Mouse (Mus musculus) intestine, postnatal 0 days (tissue): ENCODE data around the gene Hspa12b. TPM values are rescaled to one million over a fixed set of nuclear protein-coding genes. Genes with fewer than 3 reads are reported as not detected.

Source experiments
- ATAC-seq: fragments of 200-750 bp; cut with Nextera tagmentation; 2 replicates; pipeline ENCODE4 v1.8.0; 2017; ENCODE audit warnings: mild to moderate bottlenecking, moderate TSS enrichment, moderate library complexity
- H3K27ac ChIP-seq: fragments of 300-500 bp; sonication (generic); 2 replicates; pipeline ENCODE4 v1.5.1; 2014; ENCODE audit warnings: mild to moderate bottlenecking, low read depth, low read length, moderate library complexity
- H3K27me3 ChIP-seq: fragments of 300-500 bp; sonication (generic); replicated peaks from 2 replicates; pipeline ENCODE4 v1.6.1; 2014; ENCODE audit warnings: low read length, mixed read lengths; ENCODE audit not compliant: control insufficient read depth, insufficient read depth
- H3K36me3 ChIP-seq: fragments of 300-500 bp; sonication (generic); 2 replicates; pipeline ENCODE4 v1.6.1; 2014; ENCODE audit warnings: mild to moderate bottlenecking, moderate library complexity; ENCODE audit not compliant: control insufficient read depth, insufficient read depth
- H3K4me1 ChIP-seq: fragments of 300-500 bp; sonication (generic); replicated peaks from 2 replicates; pipeline ENCODE4 v1.6.1; 2014; ENCODE audit warnings: antibody characterized with exemption, low read length, mixed read lengths; ENCODE audit not compliant: control insufficient read depth, insufficient read depth
- H3K4me2 ChIP-seq: fragments of 300-500 bp; sonication (generic); replicated peaks from 2 replicates; pipeline ENCODE4 v1.6.1; 2014; ENCODE audit warnings: low read depth, mild to moderate bottlenecking, moderate library complexity
- H3K4me3 ChIP-seq: fragments of 300-500 bp; sonication (generic); 2 replicates; pipeline ENCODE4 v1.5.1; 2014; ENCODE audit warnings: low read depth, low read length
- H3K9ac ChIP-seq: fragments of 300-500 bp; sonication (generic); 2 replicates; pipeline ENCODE4 v1.6.1; 2014; ENCODE audit warnings: mild to moderate bottlenecking, low read depth, low read length
- H3K9me3 ChIP-seq: fragments of 300-500 bp; sonication (generic); 2 replicates; pipeline ENCODE4 v1.6.1; 2016; ENCODE audit warnings: mixed run types; ENCODE audit not compliant: control insufficient read depth
- CTCF ChIP-seq: sonication (generic); IDR thresholded peaks from 2 replicates; pipeline ENCODE4 v1.5.1; 2016; ENCODE audit warnings: low read depth, mild to moderate bottlenecking, control low read depth, antibody characterized with exemption, moderate library complexity
- WGBS: fragments of 180-500 bp; shearing (Covaris S2); extraction: QIAGEN DNeasy Blood & Tissue Kit; methylation state at CpG from one replicate; pipeline ENCODE4 v1.1.7; 2014; 5-methylcytosine and 5-hydroxymethylcytosine counted together
- polyA plus RNA-seq: library from polyadenylated mRNA; unstranded; fragments of >200 nt; fragmentation: Nextera tagmentation; extraction: Ambion mirVana; gene quantifications from 2 replicates; pipeline ENCODE4 v1.2.1, GENCODE M21; 2015

Gene Hspa12b
- polyA plus RNA-seq, 1 experiment from 2014 or later = 2.3 TPM

DNA sequence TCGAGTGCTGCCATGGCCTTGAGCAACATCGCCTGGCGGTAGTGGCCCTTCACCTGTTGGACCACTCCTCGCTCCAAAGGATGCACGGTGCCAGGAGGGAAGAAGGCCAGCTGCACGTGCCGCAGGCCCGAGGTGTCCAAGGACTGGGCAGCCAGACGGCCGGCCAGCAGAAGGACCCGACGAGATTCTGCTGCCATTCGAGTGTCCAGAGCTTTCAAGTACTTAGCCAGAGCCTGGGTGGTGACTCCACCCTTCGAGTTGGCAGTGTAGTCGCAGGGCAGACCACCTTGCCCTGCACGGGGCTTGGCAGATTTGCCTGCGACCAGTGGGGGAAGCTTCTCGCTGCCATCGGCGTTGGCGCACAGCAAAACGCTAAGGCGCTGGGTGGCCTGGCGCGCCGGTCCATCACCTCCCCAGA, 51.8 kb downstream of the Hspa12b start:
- no peaks in the 10 kb centered on the region for H3K27me3 ChIP-seq
- peak overlapping the region; percentile 96 for H3K9ac ChIP-seq
- H3K4me3 ChIP-seq = peak overlapping the region; percentile 65
- H3K36me3 ChIP-seq = no peaks in the 10 kb centered on the region
- peak overlapping the region; percentile 96 for H3K4me2 ChIP-seq
- no peaks in the 10 kb centered on the region for H3K9me3 ChIP-seq
- H3K27ac ChIP-seq = peak overlapping the region; percentile 98
- ATAC-seq = no peak
- no peak for TF ChIP-seq CTCF
- 15% methylated on average over 25 of the region's 26 CpGs for WGBS
- peaks cover 20% of the 10 kb centered on the region for H3K4me1 ChIP-seq

GRCm38 (mm10) chr2:131179246-131179886, 52.3 kb downstream of the Hspa12b start:
- whole genome bisulfite sequencing = under 1% methylated on average over 65 of the region's 67 CpGs

DNA sequence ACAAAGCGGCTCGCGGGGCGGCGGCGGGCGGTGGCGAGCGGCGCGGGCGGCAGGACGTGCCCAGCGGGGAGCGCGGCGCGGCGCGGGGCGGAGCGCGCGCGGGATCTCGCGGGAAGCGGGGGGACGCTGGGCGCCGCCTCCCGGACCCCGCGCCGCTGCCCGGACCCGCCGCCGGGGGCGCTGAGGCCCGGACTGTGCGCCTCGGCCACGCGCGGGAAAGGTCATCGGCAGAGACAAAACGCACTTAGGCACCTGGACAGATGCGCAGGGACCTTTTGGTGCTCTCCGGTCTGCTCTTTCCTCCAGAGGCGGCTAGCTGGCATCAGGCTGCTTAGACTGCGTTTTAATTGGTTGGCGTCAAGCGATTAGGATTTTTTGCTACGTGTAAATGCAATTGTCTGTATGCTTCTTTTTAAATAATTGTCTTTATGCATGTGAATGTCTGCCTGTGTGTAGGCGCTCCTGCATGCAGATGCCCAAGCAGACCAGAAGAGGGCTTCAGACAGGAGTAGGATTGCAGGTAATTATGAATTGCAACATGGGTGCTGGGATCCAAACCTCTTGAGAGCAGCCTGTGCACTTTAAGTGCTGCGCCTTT, 53.0 kb downstream of the Hspa12b start, which contains the start of gene Cenpb:
Gene Cenpb, minus strand, starts transcription at position 78 of the 598 bp plus-strand sequence.
- H3K9ac ChIP-seq = peak within 1 kb of the TSS; percentile 96
- peak; percentile 81 for ATAC-seq
- no peaks in the 10 kb centered on the region for H3K9me3 ChIP-seq
- peak; percentile 65 for TF ChIP-seq CTCF
- peak within 1 kb of the TSS; percentile 96 for H3K4me2 ChIP-seq
- H3K36me3 ChIP-seq = no peaks in the 10 kb centered on the region
- WGBS = 3% methylated on average over 45 of the region's 57 CpGs
- peak within 1 kb of the TSS; percentile 98 for H3K27ac ChIP-seq
- H3K27me3 ChIP-seq = no peaks in the 10 kb centered on the region
- H3K4me3 ChIP-seq = peak within 1 kb of the TSS; percentile 65
- peaks cover 16% of the 10 kb centered on the region for H3K4me1 ChIP-seq

More at GRCm38 (mm10) chr2:131179246-131179886, 52.3 kb downstream of the Hspa12b start:
- peak; percentile 17; the same call in 1 of the 2 replicates for TF ChIP-seq CTCF
- peak overlapping the region; percentile 96 for H3K4me2 ChIP-seq
- no peaks in the 10 kb centered on the region for H3K9me3 ChIP-seq
- peaks cover 20% of the 10 kb centered on the region for H3K4me1 ChIP-seq
- H3K4me3 ChIP-seq = peak overlapping the region; percentile 65
- H3K27ac ChIP-seq = peak overlapping the region; percentile 98
- ATAC-seq = peak; percentile 62
- peak overlapping the region; percentile 96 for H3K9ac ChIP-seq
- no peaks in the 10 kb centered on the region for H3K27me3 ChIP-seq
- H3K36me3 ChIP-seq = no peaks in the 10 kb centered on the region

DNA sequence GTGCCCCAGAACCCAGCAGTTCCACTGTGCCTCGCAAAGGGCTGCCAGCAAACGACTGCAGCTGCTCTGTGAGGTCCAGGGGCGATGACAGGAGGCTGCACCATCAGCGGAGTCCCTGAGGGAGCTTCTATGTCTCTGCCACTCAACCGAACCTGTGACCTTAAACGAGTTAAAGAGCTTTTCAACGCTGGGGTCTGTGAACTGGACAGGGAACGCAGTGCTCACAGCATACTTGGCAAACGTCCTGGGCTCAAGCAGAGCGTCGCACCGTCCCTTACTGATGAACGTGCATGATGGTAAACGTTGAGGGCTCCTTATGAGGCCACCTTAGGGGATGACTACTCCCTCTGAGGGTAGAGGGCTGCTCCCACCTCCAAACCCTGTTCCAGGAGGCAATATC, 59.3 kb downstream of the Hspa12b start:
- Histone ChIP-seq H3K27ac (peak overlapping the region; percentile 35; the same call in 1 of the 2 replicates), H3K4me3 (peak overlapping the region; percentile 53), H3K9me3 (no peaks in the 10 kb centered on the region), H3K27me3 (no peaks in the 10 kb centered on the region), H3K36me3 (peaks cover 2% of the 10 kb centered on the region; the same call in 1 of the 2 replicates), H3K4me2 (peak overlapping the region; percentile 78), H3K4me1 (peaks cover 3% of the 10 kb centered on the region; the same call in 1 of the 2 replicates), H3K9ac (peak overlapping the region; percentile 55)
- 5% methylated on average over 14 of the region's 14 CpGs for whole genome bisulfite sequencing
- no peak for TF ChIP-seq CTCF
- ATAC-seq = no peak; the same call in 1 of the 2 replicates

- Histone ChIP-seq H3K36me3 (peaks cover 6% of the 10 kb centered on the region; the same call in 1 of the 2 replicates), H3K4me3 (peak within 1 kb of the TSS; percentile 53), H3K4me1 (peaks cover 3% of the 10 kb centered on the region; the same call in 1 of the 2 replicates), H3K9ac (peak within 1 kb of the TSS; percentile 55), H3K27ac (peak within 1 kb of the TSS; percentile 35; the same call in 1 of the 2 replicates), H3K4me2 (peak within 1 kb of the TSS; percentile 78), H3K27me3 (no peaks in the 10 kb centered on the region), H3K9me3 (no peaks in the 10 kb centered on the region)
- peak; percentile 47 for TF ChIP-seq CTCF
- under 1% methylated on average over 43 of the region's 43 CpGs for WGBS
- peak; percentile 84 for ATAC-seq
Measured at GRCm38 (mm10) chr2:131186771-131187601, 59.9 kb downstream of the Hspa12b start, which contains the start of the genes Cdc25b and Spef1. Cdc25b (plus strand) TSS chr2:131186949. Spef1 (minus strand) TSS chr2:131187282.
